Mouse (Mus musculus): ENCODE results near the gene 1300017J02Rik. TPM values are rescaled to one million over a fixed set of nuclear protein-coding genes. Genes with fewer than 3 reads are reported as not detected.

1300017J02Rik gene
- total and polyA plus RNA-seq, 2 experiments from 2014 or later = 0.10 to 0.74 TPM

DNA sequence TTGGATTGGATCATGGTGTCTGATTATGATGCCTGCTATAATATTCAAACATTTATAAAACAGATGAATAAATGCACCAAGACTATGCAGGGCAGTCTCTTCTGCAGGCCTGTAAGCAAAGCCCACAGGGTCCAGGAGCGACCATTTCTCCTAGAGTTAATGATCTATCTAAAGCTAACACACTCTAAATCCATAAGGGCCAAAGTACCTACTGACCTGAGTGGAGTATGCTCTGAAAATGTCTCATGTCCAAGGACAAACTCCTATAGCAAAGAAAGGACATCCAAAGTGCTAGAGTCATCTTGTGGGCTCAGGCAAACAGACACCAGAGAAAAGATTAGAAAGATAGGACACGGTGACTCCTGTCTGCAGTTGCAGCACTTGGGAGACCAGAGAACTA lies 10.4 kb downstream of the 1300017J02Rik start:
- Histone ChIP-seq H3K27ac (ENCODE audit: low read depth, low read length) (no peak overlapping the region), H3K9me3 (ENCODE audit: low read length) (no peaks in the 10 kb centered on the region), H3K4me2 (ENCODE audit: low read depth) (no peak overlapping the region), H3K4me1 (ENCODE audit: insufficient read depth) (no peaks in the 10 kb centered on the region), H3K9ac (no peak overlapping the region), H3K36me3 (ENCODE audit: insufficient read depth) (no peaks in the 10 kb centered on the region), H3K27me3 (ENCODE audit: insufficient read depth, low read length) (no peaks in the 10 kb centered on the region), H3K4me3 (ENCODE audit: low read depth, low read length) (no peak overlapping the region)
- ATAC-seq = no peak
- DNase-seq = no peak
- 91% methylated on average over 2 of the region's 2 CpGs for WGBS
- TF ChIP-seq CTCF (IDR thresholded peaks at IDR 0.05; ENCODE audit: low read depth) = no peak

DNA sequence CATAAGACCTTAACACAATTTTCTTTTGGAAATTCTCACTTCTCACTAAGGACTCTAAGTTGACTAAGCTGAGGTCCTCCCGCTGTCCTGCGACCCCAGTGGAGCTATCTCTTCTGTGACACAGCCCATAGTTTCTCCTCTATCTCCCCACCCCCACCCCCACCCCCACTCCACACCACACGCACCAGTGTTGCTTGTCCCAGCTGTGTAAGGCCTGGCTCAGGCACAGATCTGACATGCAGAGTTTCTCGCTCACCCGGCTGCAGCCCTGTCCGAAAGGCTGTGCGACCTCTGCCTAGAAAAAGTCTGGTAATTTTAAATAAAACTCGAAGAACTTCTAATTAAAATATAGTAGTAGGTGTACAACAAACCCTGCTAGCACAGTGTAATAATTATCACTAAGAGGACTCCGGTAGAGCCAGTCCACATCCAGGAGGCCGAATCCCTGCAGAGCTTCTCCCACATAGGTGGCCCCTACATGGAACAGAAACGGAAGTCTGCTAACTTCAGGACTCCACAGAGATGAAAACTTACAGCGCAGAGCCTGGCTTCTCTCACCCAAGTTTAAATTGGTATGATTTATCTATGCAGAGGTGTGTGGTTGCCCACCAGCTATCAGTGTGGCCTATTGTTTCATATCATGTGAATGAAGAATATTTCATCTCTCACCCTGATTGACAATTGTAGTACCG lies 16.2 kb downstream of the 1300017J02Rik start:
- Histone ChIP-seq H3K9me3 (ENCODE audit: low read length) (no peaks in the 10 kb centered on the region), H3K36me3 (ENCODE audit: insufficient read depth) (no peaks in the 10 kb centered on the region), H3K27ac (ENCODE audit: low read depth, low read length) (no peak overlapping the region), H3K9ac (no peak overlapping the region), H3K4me1 (ENCODE audit: insufficient read depth) (no peaks in the 10 kb centered on the region), H3K4me2 (ENCODE audit: low read depth) (no peak overlapping the region), H3K27me3 (ENCODE audit: insufficient read depth, low read length) (no peaks in the 10 kb centered on the region), H3K4me3 (ENCODE audit: low read depth, low read length) (no peak overlapping the region)
- TF ChIP-seq CTCF (IDR thresholded peaks at IDR 0.05; ENCODE audit: low read depth) = no peak
- 89% methylated on average over 13 of the region's 13 CpGs for WGBS
- ATAC-seq (no peak), DNase-seq (no peak)

DNA sequence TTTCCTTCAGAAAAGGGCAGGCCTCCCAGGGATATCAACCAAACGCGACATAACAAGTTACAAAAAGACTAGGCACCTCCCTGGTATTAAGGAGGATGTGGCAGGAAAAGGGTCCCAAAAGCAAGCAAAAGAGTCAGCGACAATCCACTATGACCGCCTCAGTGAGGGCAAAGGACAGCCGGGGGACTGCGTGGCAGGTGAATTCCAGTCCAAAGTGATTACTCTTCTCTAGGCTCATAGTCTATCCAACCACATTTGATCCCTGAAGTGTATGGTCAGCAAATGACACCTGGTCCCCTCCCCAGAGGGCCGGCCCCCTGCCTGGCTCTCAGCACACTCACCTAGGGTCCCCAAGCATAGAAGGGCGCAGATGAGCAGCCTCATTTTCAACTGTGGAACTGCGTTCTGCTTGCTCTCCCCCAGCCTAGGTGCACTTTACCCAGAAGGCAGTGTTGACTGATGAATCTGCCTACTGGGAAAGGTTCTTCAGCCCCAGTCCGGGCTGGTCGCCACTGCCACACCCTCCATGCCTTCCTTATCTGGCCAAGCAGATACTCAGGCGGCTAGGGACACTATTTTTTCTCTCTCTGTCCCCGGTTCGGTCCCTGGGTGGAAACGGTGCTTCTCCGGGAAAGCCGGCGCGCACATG lies 16.9 kb downstream of the 1300017J02Rik start:
- no peaks in the 10 kb centered on the region for H3K4me1 ChIP-seq (ENCODE audit: insufficient read depth)
- WGBS = 91% methylated on average over 19 of the region's 19 CpGs
- DNase-seq (no peak), ATAC-seq (no peak)
- no peak overlapping the region for H3K4me2 ChIP-seq (ENCODE audit: low read depth)
- H3K9ac ChIP-seq = no peak overlapping the region
- no peak for TF ChIP-seq CTCF (IDR thresholded peaks at IDR 0.05; ENCODE audit: low read depth)
- no peaks in the 10 kb centered on the region for H3K36me3 ChIP-seq (ENCODE audit: insufficient read depth)
- no peaks in the 10 kb centered on the region for H3K9me3 ChIP-seq (ENCODE audit: low read length)
- no peak overlapping the region for H3K4me3 ChIP-seq (ENCODE audit: low read depth, low read length)
- no peaks in the 10 kb centered on the region for H3K27me3 ChIP-seq (ENCODE audit: insufficient read depth, low read length)
- H3K27ac ChIP-seq (ENCODE audit: low read depth, low read length) = no peak overlapping the region

DNA sequence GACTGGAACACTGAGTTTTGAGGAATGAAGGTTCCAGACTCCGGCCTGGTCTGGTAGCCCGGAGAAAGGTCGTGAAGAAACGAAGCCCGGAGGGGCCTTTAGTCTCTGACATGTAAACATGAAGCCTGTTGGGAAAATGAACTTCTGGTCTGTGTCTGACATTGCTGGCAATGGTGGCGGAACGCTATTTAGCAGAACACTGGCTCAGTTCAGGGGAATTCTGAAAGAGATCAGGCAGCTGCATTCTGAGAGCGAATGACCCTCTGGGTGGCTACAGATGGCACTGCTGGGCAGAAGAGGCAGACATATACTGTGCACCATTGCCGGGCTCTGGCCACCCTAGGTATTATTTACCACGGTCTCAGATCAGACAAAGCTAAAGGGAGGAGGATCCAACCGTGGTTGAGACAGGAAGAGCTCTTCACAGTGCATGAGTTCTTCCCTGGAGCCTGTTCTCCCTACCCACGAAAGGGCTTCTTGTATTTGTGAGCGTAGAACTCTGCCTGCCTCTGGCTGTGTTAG lies 17.9 kb downstream of the 1300017J02Rik start:
- no peak for DNase-seq

DNA sequence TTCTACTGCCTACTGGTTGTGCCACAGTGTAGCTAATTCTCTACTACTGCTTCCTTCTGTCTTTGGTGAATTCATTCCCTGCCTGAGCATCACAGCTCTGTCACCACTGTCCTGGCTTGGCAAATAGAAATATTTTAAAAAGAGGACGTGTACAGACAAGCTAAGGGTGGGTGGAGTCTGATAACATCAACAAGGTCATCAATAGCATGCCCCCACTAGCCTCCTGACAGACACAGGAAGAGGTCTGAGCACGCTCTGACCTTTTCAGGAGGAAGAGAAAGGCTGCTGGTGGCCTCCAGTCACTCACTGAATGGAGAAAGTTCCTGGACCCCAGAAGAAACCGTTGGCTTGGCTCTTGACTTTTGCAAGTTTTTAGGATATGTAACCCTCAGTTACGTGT lies 18.5 kb downstream of the 1300017J02Rik start:
- ATAC-seq (no peak), DNase-seq (no peak)
- no peak for TF ChIP-seq CTCF (IDR thresholded peaks at IDR 0.05; ENCODE audit: low read depth)
- H3K36me3 ChIP-seq (ENCODE audit: insufficient read depth) = no peaks in the 10 kb centered on the region
- no peak overlapping the region for H3K27ac ChIP-seq (ENCODE audit: low read depth, low read length)
- WGBS = 58% methylated on average over 4 of the region's 4 CpGs
- no peaks in the 10 kb centered on the region for H3K27me3 ChIP-seq (ENCODE audit: insufficient read depth, low read length)
- no peak overlapping the region for H3K9ac ChIP-seq
- H3K4me2 ChIP-seq (ENCODE audit: low read depth) = no peak overlapping the region
- H3K9me3 ChIP-seq (ENCODE audit: low read length) = no peaks in the 10 kb centered on the region
- no peak overlapping the region for H3K4me3 ChIP-seq (ENCODE audit: low read depth, low read length)
- H3K4me1 ChIP-seq (ENCODE audit: insufficient read depth) = no peaks in the 10 kb centered on the region

More for the DNA sequence above, 17.9 kb downstream of the 1300017J02Rik start:
- TF ChIP-seq CTCF (IDR thresholded peaks at IDR 0.05; ENCODE audit: low read depth) = no peak
- H3K36me3 ChIP-seq (ENCODE audit: insufficient read depth) = no peaks in the 10 kb centered on the region
- no peaks in the 10 kb centered on the region for H3K9me3 ChIP-seq (ENCODE audit: low read length)
- H3K4me2 ChIP-seq (ENCODE audit: low read depth) = no peak overlapping the region
- ATAC-seq = no peak
- H3K4me3 ChIP-seq (ENCODE audit: low read depth, low read length) = no peak overlapping the region
- no peaks in the 10 kb centered on the region for H3K27me3 ChIP-seq (ENCODE audit: insufficient read depth, low read length)
- H3K9ac ChIP-seq = no peak overlapping the region
- 79% methylated on average over 13 of the region's 13 CpGs for WGBS
- H3K27ac ChIP-seq (ENCODE audit: low read depth, low read length) = no peak overlapping the region
- H3K4me1 ChIP-seq (ENCODE audit: insufficient read depth) = no peaks in the 10 kb centered on the region

DNA sequence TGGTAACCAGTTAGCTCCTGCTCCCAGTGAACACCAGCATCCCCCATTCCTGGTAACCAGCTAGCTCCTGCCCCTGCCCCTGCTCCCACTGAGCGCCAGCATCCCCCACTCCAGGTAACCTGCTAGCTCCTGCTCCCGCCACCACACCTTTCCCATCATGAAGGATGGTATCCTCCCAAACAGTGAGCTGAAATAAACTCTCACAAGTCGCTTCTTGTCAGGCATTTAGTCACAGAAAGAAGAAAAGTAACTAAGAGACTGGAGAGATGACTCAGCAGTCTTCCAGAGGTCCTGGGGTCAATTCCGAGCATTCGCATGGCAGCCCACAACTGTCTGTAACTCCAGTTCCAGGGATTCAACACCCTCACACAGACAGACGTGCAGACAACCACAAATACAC lies 28.0 kb downstream of the 1300017J02Rik start:
- Histone ChIP-seq H3K9ac (no peak overlapping the region), H3K9me3 (ENCODE audit: low read length) (no peaks in the 10 kb centered on the region), H3K27ac (ENCODE audit: low read depth, low read length) (no peak overlapping the region), H3K27me3 (ENCODE audit: insufficient read depth, low read length) (no peaks in the 10 kb centered on the region), H3K4me1 (ENCODE audit: insufficient read depth) (no peaks in the 10 kb centered on the region), H3K4me2 (ENCODE audit: low read depth) (no peak overlapping the region), H3K4me3 (ENCODE audit: low read depth, low read length) (no peak overlapping the region), H3K36me3 (ENCODE audit: insufficient read depth) (no peaks in the 10 kb centered on the region)
- DNase-seq (no peak), ATAC-seq (no peak)
- WGBS = 86% methylated on average over 6 of the region's 6 CpGs
- TF ChIP-seq CTCF (IDR thresholded peaks at IDR 0.05; ENCODE audit: low read depth) = no peak

DNA sequence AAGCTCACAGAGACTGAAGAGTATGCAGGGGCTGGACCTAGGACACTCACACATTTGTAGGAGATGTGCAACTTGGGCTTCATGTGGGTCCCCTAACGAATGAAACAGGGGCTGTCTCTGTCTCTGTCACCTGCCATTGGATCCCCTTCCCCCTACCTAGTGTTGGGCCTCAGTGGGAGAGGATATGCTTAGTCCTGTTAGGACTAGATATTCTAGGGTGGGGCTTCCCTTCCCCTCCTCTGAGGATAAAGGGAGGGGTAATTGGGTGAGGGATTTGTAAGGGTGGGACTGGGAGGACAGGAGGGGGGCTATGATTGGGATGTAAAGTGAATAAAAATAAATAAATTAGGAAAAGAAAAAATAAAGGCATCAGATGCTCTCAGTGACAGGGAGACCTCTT lies 29.2 kb downstream of the 1300017J02Rik start:
- ATAC-seq (no peak), DNase-seq (no peak)
- no peak overlapping the region for H3K9ac ChIP-seq
- no peaks in the 10 kb centered on the region for H3K27me3 ChIP-seq (ENCODE audit: insufficient read depth, low read length)
- no peaks in the 10 kb centered on the region for H3K4me1 ChIP-seq (ENCODE audit: insufficient read depth)
- H3K27ac ChIP-seq (ENCODE audit: low read depth, low read length) = no peak overlapping the region
- TF ChIP-seq CTCF (IDR thresholded peaks at IDR 0.05; ENCODE audit: low read depth) = no peak
- no peak overlapping the region for H3K4me3 ChIP-seq (ENCODE audit: low read depth, low read length)
- H3K9me3 ChIP-seq (ENCODE audit: low read length) = no peaks in the 10 kb centered on the region
- no peaks in the 10 kb centered on the region for H3K36me3 ChIP-seq (ENCODE audit: insufficient read depth)
- no peak overlapping the region for H3K4me2 ChIP-seq (ENCODE audit: low read depth)
- WGBS = 76% methylated on average over 1 of the region's 1 CpGs

Measured in forebrain, postnatal 0 days (tissue).